Mouse (Mus musculus): ENCODE data around the gene Morc4.

The Morc4 gene

DNA sequence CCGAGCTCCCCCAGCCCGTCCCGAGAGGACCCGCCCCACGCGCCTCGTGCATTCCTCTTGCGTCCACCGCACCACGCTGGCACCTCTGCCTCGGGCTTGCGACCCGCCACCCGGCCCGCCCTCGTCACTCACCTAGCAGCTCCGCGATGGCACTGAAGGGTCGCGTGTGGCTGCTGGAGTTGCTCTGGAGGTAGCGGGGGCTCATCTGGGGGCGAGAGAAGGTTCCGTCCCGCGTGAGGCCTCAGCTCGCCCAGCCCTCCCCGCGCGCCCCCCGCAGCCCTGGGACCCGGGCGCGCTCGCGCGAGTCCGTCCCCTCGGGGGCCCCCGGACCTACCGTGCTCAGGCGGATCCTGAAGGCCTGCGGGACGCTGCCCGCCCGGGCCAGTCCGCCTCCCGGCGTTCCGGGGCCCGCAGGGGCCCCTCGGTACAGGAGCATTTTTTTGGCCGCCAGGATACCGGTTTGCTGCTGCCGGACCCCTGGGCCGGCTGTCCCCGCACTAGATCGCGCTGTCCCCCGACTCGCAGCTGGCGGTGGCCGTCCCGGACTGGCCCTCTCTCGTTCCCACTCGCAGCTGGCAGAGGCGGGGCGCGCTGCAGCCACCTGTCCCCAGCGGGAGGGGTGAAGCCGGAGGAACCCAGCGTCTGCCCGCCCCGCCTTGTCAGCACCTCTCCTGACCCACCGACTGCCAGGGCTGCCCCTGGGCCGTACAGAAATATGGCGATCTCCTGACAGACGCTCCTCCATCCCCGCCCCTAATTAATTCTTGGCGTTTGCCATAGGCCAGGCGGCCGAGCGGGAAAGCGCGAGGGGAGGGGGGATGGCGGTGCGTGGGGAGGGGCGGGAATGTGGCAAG is at the start of gene Morc4:
TSS of gene Morc4 (minus strand) at position 740 of the 854 bp plus-strand sequence.
- peak in 1 of 2 experiments; percentile 2 for DNase-seq (ENCODE audit: low spot score in 2 of 2)

DNA sequence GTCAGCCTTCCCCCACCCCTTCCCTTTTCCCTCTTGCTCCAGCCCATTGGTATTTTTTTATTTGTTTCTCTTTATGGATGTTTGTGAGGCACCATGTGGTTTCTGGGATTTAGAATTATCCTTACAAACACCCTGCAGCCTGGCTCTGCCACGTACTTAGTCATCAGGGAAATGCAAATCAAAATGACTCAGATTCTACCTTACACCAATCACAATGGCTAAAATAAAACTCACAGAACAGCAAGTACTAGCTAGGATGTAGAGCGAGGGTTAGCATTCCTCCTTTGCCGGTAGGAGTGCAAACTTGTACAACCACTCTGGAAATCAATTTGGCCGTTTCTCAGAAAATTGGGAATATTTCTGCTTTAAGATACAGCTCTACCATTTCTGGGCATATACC is 49.1 kb upstream of the Morc4 start:
- no peak for DNase-seq (ENCODE audit: low spot score in 2 of 2)

DNA sequence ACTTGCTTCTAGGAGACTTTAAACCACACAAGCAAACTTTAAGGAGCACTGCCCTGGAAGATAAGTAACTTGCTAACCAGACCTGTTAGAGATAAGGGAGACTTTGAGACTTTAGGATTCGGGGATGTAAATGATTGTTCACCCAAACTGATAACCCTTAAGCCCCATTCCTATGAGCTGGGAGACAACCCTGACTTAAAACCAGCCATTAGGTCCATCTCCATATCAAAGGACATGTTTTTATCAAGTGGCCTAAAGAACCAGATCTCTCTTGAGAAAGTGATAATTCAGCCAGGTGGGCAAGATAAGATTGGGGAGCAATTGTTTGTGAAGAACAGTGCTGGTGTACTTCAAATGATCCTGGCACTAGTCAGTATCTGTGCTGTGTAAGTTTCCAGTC is 19.9 kb upstream of the Morc4 start:
- no peak for DNase-seq (ENCODE audit: low spot score in 2 of 2)

GRCm38 (mm10) chrX:139883221-139883620 is 11.7 kb upstream of the Morc4 start:
- DNase-seq (ENCODE audit: low spot score in 2 of 2) = no peak

- no peak for DNase-seq (ENCODE audit: low spot score in 2 of 2)
Measured at GRCm38 (mm10) chrX:139877936-139878335, 6.5 kb upstream of the Morc4 start.

GRCm38 (mm10) chrX:139877105-139877504 is 5.6 kb upstream of the Morc4 start:
- no peak for DNase-seq (ENCODE audit: low spot score in 2 of 2)

- no peak for DNase-seq (ENCODE audit: low spot score in 2 of 2)
Measured at GRCm38 (mm10) chrX:139870300-139870711, 1.2 kb downstream of the Morc4 start.

DNA sequence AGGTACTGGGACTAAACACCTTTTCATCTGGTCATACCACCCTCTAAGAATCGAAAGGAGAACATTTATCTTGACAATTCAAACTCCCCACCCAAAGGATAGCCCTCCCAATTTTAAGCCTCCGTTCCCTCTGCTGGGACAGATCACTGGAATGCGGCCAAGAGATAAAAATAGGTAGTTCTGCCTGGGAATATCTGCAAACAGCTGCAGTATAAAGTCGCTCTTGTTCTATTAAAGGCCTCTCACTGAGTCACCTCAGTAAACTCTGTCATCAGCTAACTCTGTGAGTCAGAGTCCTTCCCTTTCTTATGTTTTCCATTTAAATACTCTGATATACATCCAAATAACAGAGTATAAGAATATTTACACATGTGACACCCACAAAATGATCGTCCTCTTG is 12.1 kb downstream of the Morc4 start:
- DNase-seq (ENCODE audit: low spot score in 2 of 2) = no peak

DNA sequence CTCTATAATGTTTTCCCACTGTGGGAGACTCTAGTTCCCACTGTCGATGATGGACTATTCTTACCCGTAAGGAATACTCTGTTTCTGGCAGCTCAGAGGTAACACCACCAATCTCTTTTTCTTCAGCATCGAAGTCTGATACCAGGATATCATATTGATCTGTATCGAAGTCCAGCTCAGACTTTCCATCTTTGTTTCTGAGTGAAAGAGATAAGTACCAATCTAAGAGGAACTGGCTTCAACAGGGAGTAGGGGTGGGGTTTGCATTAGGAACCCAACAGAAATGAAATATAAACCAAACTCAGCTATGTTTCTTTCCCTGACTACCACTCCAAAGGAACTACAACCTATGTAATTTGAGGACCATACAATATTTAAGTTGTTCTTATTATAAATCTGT is 16.7 kb downstream of the Morc4 start:
- no peak for DNase-seq (ENCODE audit: low spot score in 2 of 2)

GRCm38 (mm10) chrX:139841091-139841490 is 30.4 kb downstream of the Morc4 start:
- no peak for DNase-seq (ENCODE audit: low spot score in 2 of 2)

- no peak for DNase-seq (ENCODE audit: low spot score in 2 of 2)
Measured at GRCm38 (mm10) chrX:139839057-139839456, 32.4 kb downstream of the Morc4 start.

DNA sequence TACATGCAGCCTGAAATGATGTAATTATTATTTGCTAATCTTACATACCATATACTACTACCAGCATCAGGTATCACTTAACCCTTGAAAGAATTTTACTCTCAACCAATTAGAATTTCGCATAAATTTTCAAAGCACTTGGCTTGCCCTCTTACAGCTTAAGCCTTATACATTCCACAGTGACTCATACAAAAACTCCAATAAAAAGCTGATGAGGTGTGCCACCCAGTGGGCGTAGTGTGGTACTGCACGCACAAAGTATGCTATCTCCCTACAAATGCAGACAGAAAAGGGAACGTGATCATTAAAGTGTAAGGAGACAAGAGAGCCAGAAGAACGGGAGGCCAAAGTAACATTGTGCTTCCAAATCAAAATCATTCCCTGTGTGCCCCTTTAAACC is 39.0 kb downstream of the Morc4 start:
- peak in 1 of 2 experiments; percentile 9 for DNase-seq (ENCODE audit: low spot score in 2 of 2)

GRCm38 (mm10) chrX:139828363-139829092 is 42.9 kb downstream of the Morc4 start:
- no peak for DNase-seq (ENCODE audit: low spot score in 2 of 2)

GRCm38 (mm10) chrX:139826926-139827325 is 44.6 kb downstream of the Morc4 start:
- DNase-seq (ENCODE audit: low spot score in 2 of 2) = no peak

DNA sequence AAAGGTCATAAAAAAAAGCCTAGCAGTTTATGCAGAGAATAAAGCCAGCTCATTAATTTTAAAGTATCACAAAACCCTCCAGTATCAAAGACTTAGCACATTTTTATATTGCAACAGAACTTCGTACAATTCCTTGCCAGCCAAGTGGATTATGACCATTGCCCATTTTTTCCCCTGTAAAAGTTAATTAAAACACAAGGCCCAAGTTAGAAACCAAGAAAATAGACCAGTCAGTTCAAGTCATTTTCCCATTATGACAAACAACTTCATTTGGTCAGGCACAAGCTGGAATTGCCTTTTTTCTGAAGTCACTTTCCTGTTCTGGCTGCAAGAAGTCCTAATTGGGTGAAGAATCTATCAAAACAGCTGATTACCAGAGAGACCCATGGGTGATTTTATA is 46.1 kb downstream of the Morc4 start:
- no peak for DNase-seq (ENCODE audit: low spot score in 2 of 2)

- no peak for DNase-seq (ENCODE audit: low spot score in 2 of 2)
Measured at GRCm38 (mm10) chrX:139815201-139815600, 56.3 kb downstream of the Morc4 start.

DNA sequence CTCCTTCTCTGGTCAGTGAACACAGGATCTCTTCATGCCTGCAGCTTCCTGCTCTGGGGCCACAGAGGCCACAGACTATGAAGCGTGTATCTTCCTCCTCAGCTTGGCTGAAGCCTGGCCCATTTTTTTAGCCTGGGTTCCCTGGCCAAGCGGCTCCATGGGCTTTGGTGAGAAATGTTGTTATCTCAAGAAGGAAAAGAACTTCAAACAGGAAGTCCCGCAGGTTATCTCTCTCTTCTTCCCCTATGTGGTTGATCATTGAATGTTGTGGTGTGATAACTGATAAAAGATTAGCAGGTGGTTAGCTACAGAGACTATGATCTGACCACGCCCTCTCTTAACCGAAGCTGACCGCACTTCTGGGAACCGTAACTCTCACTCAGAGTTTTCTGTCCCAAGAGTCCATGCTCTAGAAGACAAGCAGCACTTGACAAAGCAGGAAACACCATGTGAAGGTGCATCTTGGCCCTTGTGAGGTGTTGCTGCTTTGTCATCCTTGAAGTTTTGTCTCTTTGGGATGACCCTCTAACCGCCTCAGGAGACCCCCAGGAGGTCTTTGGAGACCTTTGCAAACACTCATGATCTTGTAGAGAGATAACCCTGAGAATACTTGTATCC is 57.4 kb downstream of the Morc4 start:
- DNase-seq (ENCODE audit: low spot score in 2 of 2) = no peak

DNA sequence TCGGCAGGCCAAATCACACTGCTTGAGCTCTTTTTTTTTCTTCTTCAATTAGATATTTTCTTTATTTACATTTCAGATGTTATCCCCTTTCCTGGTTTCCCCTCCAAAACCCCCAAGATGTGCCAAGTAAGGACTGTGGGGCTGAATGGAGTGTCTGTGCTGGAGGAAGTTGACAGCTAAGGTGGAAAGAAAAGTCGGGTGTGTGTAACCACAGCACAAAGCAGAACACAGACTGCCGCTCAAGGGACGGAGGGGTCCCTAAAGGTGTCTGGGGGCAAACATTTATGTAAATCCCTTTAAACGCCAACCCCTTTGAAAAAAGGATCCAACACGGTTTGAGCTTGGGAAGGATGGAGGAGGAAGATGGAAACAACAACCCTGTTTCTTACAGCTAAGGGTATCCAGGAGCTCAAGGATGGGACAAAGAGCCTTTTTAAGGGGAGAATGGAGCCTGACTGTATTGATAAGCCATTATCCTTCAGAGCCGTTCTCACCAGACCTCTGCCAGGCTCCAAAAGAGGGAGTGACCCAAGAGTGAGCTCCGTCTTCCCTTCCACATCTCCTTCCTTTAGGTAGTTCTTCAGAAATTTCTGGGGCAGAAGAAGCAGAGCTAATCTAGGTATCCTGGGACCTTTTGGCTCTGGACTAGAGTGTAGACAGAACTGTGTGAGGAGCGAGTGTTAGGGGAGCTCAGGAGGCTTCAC is 58.0 kb downstream of the Morc4 start:
- DNase-seq (ENCODE audit: low spot score in 2 of 2) = no peak

DNA sequence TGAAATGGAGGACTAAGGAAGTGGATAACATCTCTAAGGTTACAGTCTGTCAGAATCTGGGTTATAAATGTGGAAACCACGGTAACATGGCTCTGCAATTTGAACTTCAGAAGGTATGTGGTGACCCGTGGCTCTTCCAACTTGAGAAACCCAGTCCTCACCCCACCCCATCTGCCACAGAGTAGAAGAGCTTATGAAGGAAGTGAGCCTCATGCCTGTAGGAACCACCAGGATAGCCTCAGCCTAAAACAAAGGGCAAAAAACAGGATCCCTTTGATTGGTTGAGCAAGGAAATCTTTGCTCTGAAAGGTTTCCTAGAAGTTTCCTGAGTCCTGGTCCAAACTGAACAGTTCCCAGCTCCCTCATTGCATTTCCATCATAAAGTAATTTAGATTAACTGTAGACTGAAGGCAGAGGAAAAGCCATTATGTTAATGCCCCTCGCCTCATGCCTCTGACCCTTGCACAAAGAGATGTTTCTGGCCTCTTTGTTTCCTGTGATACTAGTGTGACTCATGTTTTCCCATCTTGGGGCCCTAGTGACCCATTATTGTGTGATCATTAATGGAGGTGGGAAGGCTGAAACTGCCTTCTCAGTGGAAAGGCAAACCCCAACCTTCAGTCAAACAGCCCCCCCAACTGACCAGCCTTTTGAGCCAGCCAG is 58.7 kb downstream of the Morc4 start:
- DNase-seq (ENCODE audit: low spot score in 2 of 2) = no peak

- no peak for DNase-seq (ENCODE audit: low spot score in 2 of 2)
Measured at GRCm38 (mm10) chrX:139808501-139808900, 63.0 kb downstream of the Morc4 start.

GRCm38 (mm10) chrX:139808085-139808484 is 63.4 kb downstream of the Morc4 start:
- DNase-seq (ENCODE audit: low spot score in 2 of 2) = no peak

Measured in frontal cortex, postnatal 25 days (tissue).